Mouse (Mus musculus) adipocyte (in vitro differentiated cells): ENCODE measurements around the gene Gm21876.
"Not testable (repeated sequence)": the region's sequence is repeated elsewhere in the genome, so short reads cannot be mapped to it uniquely, and the experiment has no call there.

Experiments
- DNase-seq: peaks from one replicate; pipeline ENCODE4 v3.0.0-alpha.2; 2016; ENCODE audit warnings: low spot score

Gm21876 gene

DNA sequence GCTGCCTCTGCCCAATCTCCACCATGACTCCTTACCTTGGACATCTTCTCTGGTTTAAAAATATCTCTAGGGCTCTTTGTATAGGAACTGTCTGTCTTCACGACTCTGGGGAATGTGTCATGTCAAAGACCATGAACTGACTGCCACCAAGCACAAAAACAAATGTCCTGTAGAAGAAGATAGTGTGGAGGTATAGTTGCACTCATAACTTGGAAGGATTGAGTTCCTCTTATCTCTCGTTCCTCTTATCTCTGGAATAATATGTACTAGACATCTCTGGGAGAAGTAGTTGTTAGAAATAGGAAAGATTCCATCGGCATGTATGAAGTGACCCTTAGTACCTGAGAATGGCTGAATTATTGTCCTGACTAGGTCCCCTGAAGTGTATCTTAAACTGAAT is at the start of gene Gm21876:
Gene Gm21876 (minus strand): TSS at position 101 of the 400 bp plus-strand sequence.
- no peak for DNase-seq

DNA sequence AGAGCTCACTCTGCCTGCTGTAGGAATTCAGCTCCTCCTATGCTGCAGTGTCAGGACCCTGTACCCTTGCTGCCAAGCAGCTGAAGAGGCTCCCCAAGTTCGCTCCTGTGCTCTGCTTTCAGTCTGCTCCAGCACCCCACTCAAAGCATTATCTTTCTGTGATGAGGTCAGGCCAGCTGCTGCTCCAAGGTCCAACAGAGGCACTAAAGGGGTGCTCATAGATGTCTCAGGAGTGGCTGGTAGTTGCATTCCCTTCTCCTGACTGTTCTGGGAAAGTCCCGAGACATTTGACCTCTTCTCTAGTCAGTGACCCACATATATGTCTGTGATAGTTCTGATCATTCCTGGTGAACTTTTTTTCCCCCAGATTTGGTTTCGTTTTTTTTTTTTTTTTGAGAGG is 45.0 kb upstream of the Gm21876 start:
- DNase-seq: no peak

DNA sequence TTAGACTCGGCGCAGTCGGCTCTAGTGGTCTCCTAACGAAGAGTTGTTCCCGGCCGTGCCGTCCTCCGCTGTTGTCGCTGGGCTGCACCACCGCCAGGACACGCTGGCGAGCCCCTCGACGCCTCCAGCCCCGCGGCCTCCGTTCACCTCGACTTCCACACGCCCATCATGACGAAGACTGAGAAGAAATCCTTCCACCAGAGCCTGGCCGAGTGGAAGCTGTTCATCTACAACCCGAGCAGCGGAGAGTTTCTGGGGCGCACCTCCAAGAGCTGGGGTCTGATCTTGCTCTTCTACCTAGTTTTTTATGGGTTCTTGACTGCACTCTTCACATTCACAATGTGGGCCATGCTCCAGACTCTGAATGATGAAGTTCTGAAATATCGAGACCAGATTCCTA is 28.8 kb downstream of the Gm21876 start:
- not testable (repeated sequence) for DNase-seq
